Mouse (Mus musculus) hindbrain, embryonic 14.5 days (tissue): Measurements from ENCODE around the gene Brd7. TPM values are rescaled to one million over a fixed set of nuclear protein-coding genes. Genes with fewer than 3 reads are reported as not detected.

ENCODE experiments used
- ATAC-seq: fragments of 200-750 bp; cut with Nextera tagmentation; 2 replicates; pipeline ENCODE4 v1.8.0; 2017; ENCODE audit warnings: moderate number of reproducible peaks, mild to moderate bottlenecking, moderate TSS enrichment, moderate library complexity; ENCODE audit not compliant: low FRiP score
- DNase-seq: peaks from one replicate; pipeline ENCODE4 v3.0.0-alpha.2; 2015; ENCODE audit warnings: low spot score
- H3K27ac ChIP-seq: fragments of 300-500 bp; sonication (generic); 2 replicates; pipeline ENCODE4 v1.5.1; 2014; ENCODE audit warnings: mild to moderate bottlenecking, moderate library complexity
- H3K27me3 ChIP-seq: fragments of 300-500 bp; sonication (generic); 2 replicates; pipeline ENCODE4 v1.6.1; 2014; ENCODE audit warnings: mild to moderate bottlenecking, low read length, mixed read lengths; ENCODE audit not compliant: control insufficient read depth, insufficient read depth
- H3K36me3 ChIP-seq: fragments of 300-500 bp; sonication (generic); replicated peaks from 2 replicates; pipeline ENCODE4 v1.6.1; 2014; ENCODE audit not compliant: control insufficient read depth, insufficient read depth
- H3K4me1 ChIP-seq: fragments of 300-500 bp; sonication (generic); replicated peaks from 2 replicates; pipeline ENCODE4 v1.6.1; 2014; ENCODE audit warnings: antibody characterized with exemption, low read length, mixed read lengths; ENCODE audit not compliant: control insufficient read depth, insufficient read depth
- H3K4me2 ChIP-seq: fragments of 300-500 bp; sonication (generic); replicated peaks from 2 replicates; pipeline ENCODE4 v1.6.1; 2014; ENCODE audit warnings: mild to moderate bottlenecking, moderate library complexity
- H3K4me3 ChIP-seq: fragments of 300-500 bp; sonication (generic); replicated peaks from 2 replicates; pipeline ENCODE4 v1.5.1; 2014; ENCODE audit warnings: mild to moderate bottlenecking, low read length
- H3K9ac ChIP-seq: fragments of 300-500 bp; sonication (generic); 2 replicates; pipeline ENCODE4 v1.6.1; 2014
- H3K9me3 ChIP-seq: fragments of 300-500 bp; sonication (generic); 2 replicates; pipeline ENCODE4 v1.6.1; 2016; ENCODE audit warnings: low read length; ENCODE audit not compliant: control insufficient read depth
- WGBS: fragments of 180-500 bp; shearing (Covaris S2); extraction: QIAGEN DNeasy Blood & Tissue Kit; methylation state at CpG from one replicate; pipeline ENCODE4 v1.1.7; 2014; 5-methylcytosine and 5-hydroxymethylcytosine counted together
- polyA plus RNA-seq: library from polyadenylated mRNA; unstranded; fragments of >200 nt; fragmentation: Nextera tagmentation; extraction: Ambion mirVana; gene quantifications from 2 replicates; pipeline ENCODE4 v1.2.1, GENCODE M21; 2014

The Brd7 gene
- polyA plus RNA-seq, 1 experiment from 2014 or later: 63.9 TPM

DNA sequence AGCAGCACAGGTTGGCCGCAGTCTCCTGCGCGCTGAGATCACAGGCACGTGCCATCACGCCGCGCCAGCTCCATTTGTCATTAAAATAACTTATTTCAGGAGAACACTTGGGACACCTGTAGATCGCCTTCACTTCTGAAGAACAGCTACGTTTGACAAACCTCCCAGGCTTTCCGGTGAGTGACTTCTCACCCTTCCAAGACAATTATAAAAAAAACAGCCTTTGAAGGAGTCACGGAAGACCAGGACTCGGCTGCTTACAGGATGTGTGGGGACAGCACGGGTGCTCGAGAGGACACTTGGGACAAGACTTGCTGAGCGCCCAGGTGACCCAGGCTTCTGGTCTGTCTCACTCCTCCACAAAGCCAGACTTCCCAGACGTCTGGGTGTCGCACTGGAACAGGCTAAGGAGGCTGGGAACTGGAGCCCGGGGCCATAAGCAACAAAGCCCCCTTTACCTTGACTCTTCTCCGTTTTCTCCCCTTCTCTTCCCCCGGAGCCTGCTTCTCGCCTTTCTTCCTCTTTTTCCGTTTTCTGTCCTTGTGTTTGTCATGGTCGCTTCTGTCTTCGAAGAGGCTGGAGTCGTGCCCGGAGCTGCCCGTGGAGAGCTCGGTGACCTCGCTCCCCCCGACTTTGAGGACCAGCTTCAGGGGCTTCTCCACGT, 818 bp downstream of the Brd7 start:
- no peaks in the 10 kb centered on the region for H3K9me3 ChIP-seq
- H3K4me1 ChIP-seq: peaks cover 18% of the 10 kb centered on the region
- H3K9ac ChIP-seq: peak overlapping the region; percentile 90
- peak; percentile 32; the same call in 1 of the 2 replicates for ATAC-seq
- peak overlapping the region; percentile 99 for H3K4me2 ChIP-seq
- DNase-seq: no peak
- H3K4me3 ChIP-seq: peak overlapping the region; percentile 86
- H3K27ac ChIP-seq: peak overlapping the region; percentile 84
- H3K27me3 ChIP-seq: no peaks in the 10 kb centered on the region
- WGBS: 2% methylated on average over 31 of the region's 31 CpGs
- peaks cover 30% of the 10 kb centered on the region for H3K36me3 ChIP-seq

- H3K9me3 ChIP-seq: no peaks in the 10 kb centered on the region
- whole genome bisulfite sequencing: 95% methylated on average over 2 of the region's 2 CpGs
- no peak overlapping the region for H3K27ac ChIP-seq
- peaks cover 42% of the 10 kb centered on the region for H3K36me3 ChIP-seq
- no peak for DNase-seq
- H3K4me2 ChIP-seq: peak overlapping the region; percentile 99
- H3K4me1 ChIP-seq: peaks cover 18% of the 10 kb centered on the region
- no peak overlapping the region for H3K9ac ChIP-seq
- H3K4me3 ChIP-seq: no peak overlapping the region
- no peak for ATAC-seq
- no peaks in the 10 kb centered on the region for H3K27me3 ChIP-seq
Observed at GRCm38 (mm10) chr8:88359959-88360358, 2.0 kb downstream of the Brd7 start.

DNA sequence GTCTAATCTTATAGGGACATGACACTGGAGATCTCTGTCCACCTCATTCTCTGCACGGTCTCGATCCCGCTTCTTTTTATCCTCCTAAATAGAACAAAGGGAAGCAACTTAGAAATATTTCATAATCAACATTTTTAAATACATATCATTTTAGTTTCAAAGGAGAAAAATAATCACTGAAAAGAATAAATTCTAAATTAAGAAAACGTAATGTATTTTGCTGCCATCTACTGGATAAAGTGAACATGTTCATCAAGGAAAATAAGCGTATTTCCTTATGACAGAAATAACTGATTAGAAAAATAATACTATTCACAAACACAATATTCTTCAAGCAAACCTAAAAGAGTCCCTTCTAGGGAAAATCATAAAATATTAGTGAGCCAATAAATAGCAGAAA, 4.0 kb downstream of the Brd7 start:
- Histone ChIP-seq H3K4me1 (peaks cover 18% of the 10 kb centered on the region), H3K27ac (no peak overlapping the region), H3K9ac (no peak overlapping the region), H3K27me3 (no peaks in the 10 kb centered on the region), H3K36me3 (peaks cover 62% of the 10 kb centered on the region), H3K4me2 (no peak overlapping the region), H3K9me3 (no peaks in the 10 kb centered on the region), H3K4me3 (no peak overlapping the region)
- WGBS: 91% methylated on average over 5 of the region's 5 CpGs
- DNase-seq (no peak), ATAC-seq (no peak)

DNA sequence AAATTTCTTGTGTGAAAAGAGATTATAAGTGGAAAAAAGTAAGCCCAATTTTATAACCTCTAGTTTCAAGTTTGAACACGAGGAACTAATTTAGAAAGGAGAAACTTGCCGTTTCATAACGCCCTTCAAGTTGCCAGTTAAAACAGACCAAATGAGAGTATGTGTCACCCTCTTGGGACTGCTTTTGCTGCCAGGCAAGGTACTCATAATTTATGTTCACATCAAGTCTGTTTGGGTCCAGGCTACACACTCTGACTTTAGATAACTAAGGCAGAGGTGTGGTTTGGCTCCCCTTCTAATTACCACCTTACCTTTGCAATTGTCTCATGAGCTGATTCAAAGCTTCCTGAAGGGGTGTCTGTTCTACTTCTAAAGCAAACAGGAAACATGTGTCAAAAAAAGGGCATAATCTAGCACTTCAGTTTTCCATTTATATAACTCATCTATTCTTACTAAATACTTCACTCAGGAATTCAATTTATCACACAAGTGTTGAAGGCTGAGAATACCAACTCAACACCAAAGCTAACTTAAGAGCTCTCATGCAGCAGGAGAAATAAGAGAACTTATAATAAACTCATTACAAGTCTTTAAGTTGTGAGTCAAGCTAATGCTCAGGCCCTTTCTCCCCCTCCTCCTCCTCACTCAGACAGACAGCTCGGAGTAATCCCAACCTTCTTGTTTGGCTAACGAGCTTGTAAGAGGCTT, 4.6 kb downstream of the Brd7 start:
- Histone ChIP-seq H3K9ac (no peak overlapping the region), H3K4me1 (peaks cover 18% of the 10 kb centered on the region), H3K9me3 (no peaks in the 10 kb centered on the region), H3K27ac (no peak overlapping the region), H3K27me3 (no peaks in the 10 kb centered on the region), H3K36me3 (peaks cover 68% of the 10 kb centered on the region), H3K4me3 (no peak overlapping the region), H3K4me2 (no peak overlapping the region)
- DNase-seq (no peak), ATAC-seq (no peak)
- 89% methylated on average over 5 of the region's 5 CpGs for WGBS

- Histone ChIP-seq H3K4me2 (no peak overlapping the region), H3K27ac (no peak overlapping the region), H3K4me1 (no peaks in the 10 kb centered on the region), H3K36me3 (peaks cover 95% of the 10 kb centered on the region), H3K9ac (no peak overlapping the region), H3K27me3 (no peaks in the 10 kb centered on the region), H3K4me3 (no peak overlapping the region), H3K9me3 (no peaks in the 10 kb centered on the region)
- DNase-seq (no peak), ATAC-seq (no peak)
- WGBS: 83% methylated on average over 2 of the region's 2 CpGs
Observed at GRCm38 (mm10) chr8:88349046-88349445, 12.9 kb downstream of the Brd7 start.

DNA sequence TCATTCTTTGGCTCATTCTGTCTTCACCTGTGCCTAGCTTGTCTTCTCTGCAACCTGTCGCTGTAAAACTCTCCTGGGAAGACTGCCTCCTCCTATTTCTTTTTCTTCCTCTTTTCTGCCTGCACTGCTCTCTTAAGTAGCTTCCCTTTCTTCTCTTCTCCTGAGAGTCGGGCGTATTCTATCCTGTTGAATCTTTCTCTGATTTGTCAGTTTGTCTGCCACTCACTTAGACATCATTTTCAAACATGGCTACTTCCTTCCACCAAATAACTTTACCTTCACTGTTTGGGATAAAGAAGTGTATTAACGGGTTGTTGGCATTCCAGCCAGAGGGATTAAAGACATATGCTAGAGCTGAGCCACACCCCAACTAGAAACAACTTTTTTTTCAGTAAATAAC, 20.0 kb downstream of the Brd7 start:
- WGBS: 91% methylated on average over 4 of the region's 4 CpGs
- Histone ChIP-seq H3K36me3 (peaks cover 96% of the 10 kb centered on the region), H3K4me2 (no peak overlapping the region)

GRCm38 (mm10) chr8:88339887-88340695, 21.9 kb downstream of the Brd7 start:
- H3K9ac ChIP-seq: no peak overlapping the region
- H3K4me3 ChIP-seq: no peak overlapping the region
- WGBS: 87% methylated on average over 2 of the region's 2 CpGs
- no peaks in the 10 kb centered on the region for H3K4me1 ChIP-seq
- H3K36me3 ChIP-seq: peaks cover 95% of the 10 kb centered on the region
- no peaks in the 10 kb centered on the region for H3K27me3 ChIP-seq
- H3K9me3 ChIP-seq: no peaks in the 10 kb centered on the region
- ATAC-seq (no peak), DNase-seq (no peak)
- no peak overlapping the region for H3K4me2 ChIP-seq
- H3K27ac ChIP-seq: no peak overlapping the region

More for the DNA sequence above, 20.0 kb downstream of the Brd7 start:
- no peak for ATAC-seq
- no peak overlapping the region for H3K27ac ChIP-seq
- H3K4me1 ChIP-seq: no peaks in the 10 kb centered on the region
- H3K4me3 ChIP-seq: no peak overlapping the region
- H3K9me3 ChIP-seq: no peaks in the 10 kb centered on the region
- H3K9ac ChIP-seq: no peak overlapping the region
- DNase-seq: no peak
- no peaks in the 10 kb centered on the region for H3K27me3 ChIP-seq

GRCm38 (mm10) chr8:88339221-88339620, 22.8 kb downstream of the Brd7 start:
- H3K27ac ChIP-seq: no peak overlapping the region
- no peak overlapping the region for H3K4me3 ChIP-seq
- no peak overlapping the region for H3K9ac ChIP-seq
- no peak for ATAC-seq
- no peak overlapping the region for H3K4me2 ChIP-seq
- DNase-seq: no peak
- WGBS: 70% methylated on average over 3 of the region's 3 CpGs
- H3K27me3 ChIP-seq: no peaks in the 10 kb centered on the region
- H3K4me1 ChIP-seq: no peaks in the 10 kb centered on the region
- peaks cover 95% of the 10 kb centered on the region for H3K36me3 ChIP-seq
- H3K9me3 ChIP-seq: no peaks in the 10 kb centered on the region

GRCm38 (mm10) chr8:88334975-88335374, 27.0 kb downstream of the Brd7 start:
- H3K4me1 ChIP-seq: no peaks in the 10 kb centered on the region
- H3K9ac ChIP-seq: no peak overlapping the region
- H3K36me3 ChIP-seq: peaks cover 95% of the 10 kb centered on the region
- H3K9me3 ChIP-seq: no peaks in the 10 kb centered on the region
- no peak overlapping the region for H3K4me2 ChIP-seq
- H3K27ac ChIP-seq: no peak overlapping the region
- H3K4me3 ChIP-seq: no peak overlapping the region
- H3K27me3 ChIP-seq: no peaks in the 10 kb centered on the region
- no peak for ATAC-seq
- no peak for DNase-seq
- 91% methylated on average over 3 of the region's 3 CpGs for WGBS
